Mouse (Mus musculus) megakaryocyte progenitor cell, adult 5-6 weeks (primary cell): ENCODE measurements around the gene Ccz1. TPM values are rescaled to one million over a fixed set of nuclear protein-coding genes. Genes with fewer than 3 reads are reported as not detected.

Experiments used
- ATAC-seq: replicated peaks from 2 replicates; pipeline ENCODE4 v1.8.0; 2016; ENCODE audit warnings: mild to moderate bottlenecking, moderate TSS enrichment, inconsistent platforms; ENCODE audit not compliant: poor library complexity
- total RNA-seq, 2 experiments: library from RNA; stranded (forward) in 1 of 2; stranded (reverse) in 1 of 2; fragments of 157-497, 149-512 nt in 1 of 2; fragments of 200-1000 nt in 1 of 2; gene quantifications; 2 replicates each; pipeline versions ENCODE4 v1.2.3 to v1.2.4; 2015 to 2017

Ccz1 gene
- total RNA-seq (2015), result 100 and 105 TPM in 2 replicates
- 120 and 133 TPM in 2 replicates for total RNA-seq (2017)

GRCm38 (mm10) chr5:144014551-144015311, at the start of gene Ccz1:
Ccz1 (minus strand) TSS chr5:144014877.
- ATAC-seq, result peak; percentile 99

GRCm38 (mm10) chr5:144064093-144064492, 49.4 kb upstream of the Ccz1 start:
- no peak for ATAC-seq

- no peak for ATAC-seq
Observed at GRCm38 (mm10) chr5:144054340-144054739, 39.7 kb upstream of the Ccz1 start.

- ATAC-seq, result no peak
Observed at GRCm38 (mm10) chr5:144053450-144053849, 38.8 kb upstream of the Ccz1 start.

GRCm38 (mm10) chr5:144051268-144051667, 36.6 kb upstream of the Ccz1 start:
- ATAC-seq, result peak; percentile 96

GRCm38 (mm10) chr5:144049881-144050280, 35.2 kb upstream of the Ccz1 start:
- ATAC-seq, result no peak

- ATAC-seq, result no peak
Observed at GRCm38 (mm10) chr5:144047324-144047723, 32.6 kb upstream of the Ccz1 start.

- no peak for ATAC-seq
Observed at GRCm38 (mm10) chr5:144043166-144043565, 28.5 kb upstream of the Ccz1 start.

- peak; percentile 93 for ATAC-seq
Observed at GRCm38 (mm10) chr5:144040720-144041364, 26.2 kb upstream of the Ccz1 start.

- no peak for ATAC-seq
Observed at GRCm38 (mm10) chr5:144039886-144040285, 25.2 kb upstream of the Ccz1 start.

GRCm38 (mm10) chr5:144039156-144039675, 24.5 kb upstream of the Ccz1 start:
- peak; percentile 47 for ATAC-seq

GRCm38 (mm10) chr5:144036952-144037351, 22.3 kb upstream of the Ccz1 start:
- no peak for ATAC-seq

- ATAC-seq, result no peak
Observed at GRCm38 (mm10) chr5:144034567-144034966, 19.9 kb upstream of the Ccz1 start.

GRCm38 (mm10) chr5:144032491-144032890, 17.8 kb upstream of the Ccz1 start:
- no peak for ATAC-seq

- ATAC-seq, result peak; percentile 46; the same call in 1 of the 2 replicates
Observed at GRCm38 (mm10) chr5:144026620-144027263, 12.1 kb upstream of the Ccz1 start, which contains the start of gene Ocm. Ocm (minus strand) TSS chr5:144026670.

- peak; percentile 35 for ATAC-seq
Observed at GRCm38 (mm10) chr5:144015845-144016244, 1.2 kb upstream of the Ccz1 start.

- ATAC-seq, result no peak
Observed at GRCm38 (mm10) chr5:144015312-144015650, 604 bp upstream of the Ccz1 start.

GRCm38 (mm10) chr5:144013366-144014134, 1.1 kb downstream of the Ccz1 start:
- 0 out of 2 replicates have a peak, but pooled peaks have one; percentile 36 for ATAC-seq

- ATAC-seq, result peak; percentile 77
Observed at GRCm38 (mm10) chr5:144002461-144003192, 12.1 kb downstream of the Ccz1 start.

- peak; percentile 59 for ATAC-seq
Observed at GRCm38 (mm10) chr5:143999409-143999808, 15.3 kb downstream of the Ccz1 start.
